Mouse (Mus musculus) fibroblast of lung, adult 2 months (primary cell): ENCODE measurements around the gene Spdye4c.

Experiments used
- DNase-seq: peaks from one replicate; pipeline ENCODE4 v3.0.0-alpha.2; 2011; ENCODE audit warnings: low read depth

Spdye4c gene

GRCm38 (mm10) chr2:128601534-128601933 lies 10.5 kb downstream of the Spdye4c start:
- DNase-seq: no peak

GRCm38 (mm10) chr2:128609286-128609685 lies 18.3 kb downstream of the Spdye4c start:
- no peak for DNase-seq

- no peak for DNase-seq
Measured at GRCm38 (mm10) chr2:128611178-128611577, 20.2 kb downstream of the Spdye4c start.

GRCm38 (mm10) chr2:128612275-128612674 lies 21.3 kb downstream of the Spdye4c start:
- no peak for DNase-seq

GRCm38 (mm10) chr2:128613365-128613764 lies 22.4 kb downstream of the Spdye4c start:
- DNase-seq: no peak

- no peak for DNase-seq
Measured at GRCm38 (mm10) chr2:128615366-128615765, 24.4 kb downstream of the Spdye4c start.

GRCm38 (mm10) chr2:128620578-128620977 lies 29.6 kb downstream of the Spdye4c start:
- DNase-seq: no peak
